Mouse (Mus musculus) CD4-positive, CD25-positive, alpha-beta regulatory T cell, adult 2 months (primary cell): ENCODE results near the gene Ankfn1.

Source experiments
- DNase-seq: peaks from one replicate; pipeline ENCODE4 v3.0.0-alpha.2; 2012; ENCODE audit warnings: low read depth, low spot score

Gene Ankfn1

DNA sequence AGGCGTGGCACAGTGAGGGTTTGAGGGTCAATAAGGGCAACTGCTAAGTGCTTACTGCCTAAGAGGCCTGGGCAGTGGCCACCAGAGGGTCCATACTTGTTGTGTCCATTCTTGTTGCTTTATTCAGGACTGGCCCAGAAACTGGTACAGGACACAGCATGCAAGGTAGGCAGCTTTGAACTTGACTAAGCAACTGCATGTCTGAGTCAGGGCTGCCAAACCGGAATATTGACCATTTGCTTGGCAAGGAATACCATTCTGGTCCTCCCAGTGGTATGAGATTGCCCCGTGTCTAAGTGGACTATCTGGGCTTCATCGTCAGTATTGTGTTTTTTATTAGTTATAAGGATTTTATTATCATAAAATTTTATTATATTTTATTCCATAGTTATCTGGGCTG, 312.1 kb downstream of the Ankfn1 start:
- DNase-seq = no peak

- no peak for DNase-seq
Observed at GRCm38 (mm10) chr11:89462216-89462615, 315.2 kb downstream of the Ankfn1 start.

DNA sequence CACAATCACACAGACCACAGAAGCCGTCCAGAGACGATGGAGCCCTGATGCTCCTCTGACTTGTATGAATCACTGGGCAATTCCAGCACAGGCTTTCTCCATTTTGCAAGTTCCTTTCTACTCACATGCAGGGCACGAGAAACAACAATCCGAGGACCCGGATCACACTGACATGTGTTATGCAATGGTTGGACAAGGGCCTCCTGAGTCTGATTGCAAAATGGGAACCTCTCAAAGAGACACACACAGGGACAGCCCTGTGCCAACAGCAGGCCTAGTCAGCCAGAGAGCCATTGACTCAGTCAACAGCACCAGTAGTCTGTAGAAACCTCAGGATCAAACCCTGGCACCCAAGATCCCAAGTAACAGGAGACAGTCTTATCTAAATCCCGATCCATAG, 318.0 kb downstream of the Ankfn1 start:
- DNase-seq = no peak

- DNase-seq = no peak
Observed at GRCm38 (mm10) chr11:89455647-89456231, 321.7 kb downstream of the Ankfn1 start.

GRCm38 (mm10) chr11:89454702-89455101, 322.8 kb downstream of the Ankfn1 start:
- no peak for DNase-seq

- DNase-seq = no peak
Observed at GRCm38 (mm10) chr11:89452862-89453261, 324.6 kb downstream of the Ankfn1 start.

DNA sequence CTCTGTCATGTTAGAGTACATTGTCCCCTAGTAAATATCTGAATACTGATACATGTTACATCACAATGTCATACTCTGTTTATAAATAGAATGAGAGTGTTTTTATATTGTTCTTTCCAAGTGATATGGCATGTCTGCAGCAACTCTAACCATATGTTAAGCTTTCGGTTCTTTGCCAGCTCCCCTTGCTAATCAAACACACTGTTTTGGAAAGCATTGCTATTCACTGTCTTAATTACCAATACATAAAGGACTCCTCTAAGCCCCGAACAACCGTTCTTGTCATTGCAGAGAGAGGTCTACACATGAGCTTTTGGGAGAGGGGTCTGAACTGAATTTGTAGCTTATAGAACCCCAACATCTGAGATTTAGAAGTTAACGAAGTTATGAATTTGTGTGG, 327.0 kb downstream of the Ankfn1 start:
- DNase-seq = no peak

DNA sequence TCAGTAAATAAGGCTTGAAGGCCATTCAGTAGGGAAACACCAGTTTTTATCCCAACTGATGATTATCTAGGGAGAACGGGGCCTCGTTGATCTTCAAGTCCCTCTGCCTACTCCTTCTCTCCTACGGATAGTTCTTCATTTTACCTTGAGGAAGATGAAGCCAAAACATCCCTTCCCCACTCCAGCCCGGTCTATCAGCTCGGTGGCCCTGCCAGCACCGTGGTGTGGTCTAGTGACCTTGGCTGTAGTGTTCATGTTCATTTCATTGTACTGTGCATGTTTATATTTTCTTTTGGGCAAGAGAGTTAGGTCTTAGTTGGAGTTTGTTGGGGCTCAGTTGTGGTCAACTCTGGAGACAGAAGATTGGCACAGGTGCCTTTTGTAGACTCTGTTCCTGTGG, 328.5 kb downstream of the Ankfn1 start:
- DNase-seq = no peak

DNA sequence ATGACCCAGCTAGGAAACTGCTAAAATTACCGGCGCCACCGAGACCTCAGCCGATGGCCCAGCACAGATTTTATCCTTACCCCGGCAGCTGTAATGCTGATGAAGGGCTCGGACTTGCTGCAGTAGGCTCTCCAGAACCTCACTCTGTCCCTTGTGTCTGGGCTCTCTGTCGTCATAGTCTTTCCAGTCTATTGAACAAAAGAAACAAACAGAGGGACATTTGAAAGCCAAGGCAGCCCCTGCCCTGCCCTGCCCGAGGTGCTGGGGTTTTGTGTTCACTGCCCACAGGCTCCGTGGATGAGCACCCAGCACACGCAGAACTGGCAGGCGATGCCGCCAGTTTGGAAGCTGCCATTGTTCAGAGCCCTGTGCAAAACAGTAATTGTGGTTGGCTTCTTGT, 330.0 kb downstream of the Ankfn1 start:
- no peak for DNase-seq

- no peak for DNase-seq
Observed at GRCm38 (mm10) chr11:89440566-89440965, 336.9 kb downstream of the Ankfn1 start.

GRCm38 (mm10) chr11:89424358-89424757, 353.1 kb downstream of the Ankfn1 start:
- DNase-seq = peak; percentile 5

DNA sequence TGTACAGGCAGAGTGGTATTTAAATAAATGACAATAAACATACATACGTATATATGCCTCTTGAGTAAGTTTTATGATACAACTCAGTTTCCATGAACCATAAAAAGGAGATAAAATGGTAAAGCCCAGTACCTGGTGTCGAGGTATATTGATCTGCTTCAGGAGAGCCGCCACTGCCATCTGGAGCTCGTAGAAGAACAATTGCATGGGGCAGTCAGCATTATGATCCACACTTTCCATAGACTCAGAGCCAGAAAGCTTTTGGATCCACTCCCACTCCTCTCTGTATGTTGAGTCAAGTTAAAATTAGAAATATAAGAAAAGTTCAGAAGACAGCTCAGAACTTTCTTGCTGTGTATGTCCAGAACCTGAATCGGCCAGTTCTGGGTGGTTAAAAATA, 354.8 kb downstream of the Ankfn1 start:
- no peak for DNase-seq

DNA sequence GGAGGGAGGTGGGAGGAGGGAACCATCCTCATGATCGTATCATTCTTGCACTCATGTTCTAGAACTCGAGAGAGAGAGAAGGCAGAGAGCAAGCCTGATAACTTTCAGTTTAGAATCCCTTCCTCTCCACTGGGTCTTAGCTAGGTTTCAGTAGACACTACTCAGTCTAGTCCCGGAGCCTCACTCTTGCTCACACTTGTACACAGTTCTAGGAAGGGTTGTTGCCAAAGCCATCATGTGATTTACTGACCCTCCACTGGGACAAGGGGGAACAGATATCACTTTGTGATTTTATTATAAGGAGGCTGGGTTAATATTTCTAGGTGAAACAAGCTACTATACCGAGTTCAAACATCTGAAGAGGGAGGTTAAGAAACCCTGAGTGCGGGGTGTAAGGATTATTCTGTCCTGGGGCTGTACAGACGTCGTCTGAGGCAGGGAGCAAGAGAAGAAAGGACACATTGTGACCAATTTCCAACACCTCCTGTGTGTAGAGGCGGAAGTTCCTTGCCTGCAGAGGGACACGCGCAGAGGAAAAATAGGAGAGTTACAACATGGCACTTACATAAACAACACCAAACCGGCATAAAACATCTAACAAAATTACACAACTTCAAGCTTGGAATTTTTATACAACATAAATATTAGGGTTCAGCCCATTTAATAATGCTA, 356.6 kb downstream of the Ankfn1 start:
- DNase-seq = no peak

- DNase-seq = no peak
Observed at GRCm38 (mm10) chr11:89419863-89420262, 357.6 kb downstream of the Ankfn1 start.

DNA sequence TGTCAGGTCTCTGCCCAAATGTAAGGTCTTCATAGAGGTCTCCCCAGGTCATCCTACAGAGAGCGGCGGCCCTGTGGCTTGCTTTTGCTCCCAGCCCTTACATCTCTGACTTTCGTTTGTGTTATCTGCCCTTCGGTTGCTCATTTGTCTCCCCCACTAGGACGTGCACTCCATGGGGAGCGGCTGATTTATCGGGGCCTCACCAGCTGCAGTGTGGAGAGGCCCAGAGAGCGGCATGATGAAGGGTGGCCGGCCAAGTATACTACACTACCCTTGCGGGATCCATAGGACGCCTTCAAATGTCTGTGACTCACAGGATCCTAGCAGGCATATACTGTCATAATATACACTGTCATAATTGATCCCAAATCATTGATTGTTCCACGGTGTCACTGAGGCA, 358.8 kb downstream of the Ankfn1 start:
- no peak for DNase-seq

DNA sequence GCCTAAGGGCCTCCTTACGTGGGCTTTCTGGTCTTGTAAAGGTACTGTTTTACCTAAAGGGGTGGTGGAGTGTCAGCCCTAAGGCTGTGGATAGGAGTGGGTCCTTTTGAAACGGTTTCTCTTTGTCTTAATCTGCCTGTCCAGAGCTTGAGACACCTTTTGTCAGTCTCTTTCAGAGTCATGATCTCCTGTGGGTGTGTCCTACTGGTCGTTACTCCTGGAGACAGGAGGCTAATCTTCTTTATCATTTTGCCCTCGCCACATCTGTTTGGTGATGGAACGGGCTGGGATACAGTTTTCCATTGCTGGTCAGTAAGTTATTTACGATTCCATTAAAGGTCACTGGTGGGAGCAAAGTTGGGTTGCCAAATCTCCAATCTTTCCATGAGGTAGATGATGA, 360.7 kb downstream of the Ankfn1 start:
- no peak for DNase-seq

DNA sequence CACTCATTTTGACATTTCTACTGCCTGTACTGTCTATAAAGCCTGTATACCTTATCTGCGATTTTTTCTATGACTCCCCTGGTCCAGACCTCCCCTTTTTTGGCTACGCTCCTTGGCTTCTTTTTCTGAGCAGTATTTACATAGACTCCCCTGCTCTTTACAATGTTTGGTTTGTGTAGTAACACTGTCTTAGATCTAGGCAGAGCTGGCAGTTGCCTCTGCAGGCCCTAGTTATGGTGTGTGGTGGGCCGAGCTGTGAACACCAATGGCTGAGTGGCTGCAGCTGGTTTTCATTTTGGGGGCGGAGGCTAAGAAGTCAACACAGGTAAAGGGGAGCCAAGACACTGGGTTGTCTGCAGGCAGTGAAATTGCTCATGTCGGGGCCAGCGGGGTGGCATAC, 368.7 kb downstream of the Ankfn1 start:
- DNase-seq = no peak

- no peak for DNase-seq
Observed at GRCm38 (mm10) chr11:89404489-89404888, 373.0 kb downstream of the Ankfn1 start.

DNA sequence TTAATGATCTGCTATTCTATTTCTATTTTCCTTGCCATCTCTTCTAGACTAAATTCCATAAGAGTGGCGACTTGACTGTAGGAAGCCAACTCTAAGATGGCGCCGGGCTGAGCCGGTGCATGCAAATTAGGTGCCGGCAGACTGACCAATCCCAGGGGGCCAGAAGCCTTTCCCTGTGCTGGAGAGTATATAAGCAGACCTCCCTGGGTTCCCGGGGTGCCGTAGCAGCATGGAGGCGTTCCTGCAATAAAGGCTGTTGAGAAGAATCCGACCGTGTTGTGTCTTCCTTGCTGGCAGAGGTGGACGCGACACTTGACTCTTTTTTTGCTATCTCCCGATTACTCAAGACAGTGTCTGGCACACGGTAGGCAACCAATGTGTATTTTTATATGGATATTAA, 374.0 kb downstream of the Ankfn1 start:
- no peak for DNase-seq

DNA sequence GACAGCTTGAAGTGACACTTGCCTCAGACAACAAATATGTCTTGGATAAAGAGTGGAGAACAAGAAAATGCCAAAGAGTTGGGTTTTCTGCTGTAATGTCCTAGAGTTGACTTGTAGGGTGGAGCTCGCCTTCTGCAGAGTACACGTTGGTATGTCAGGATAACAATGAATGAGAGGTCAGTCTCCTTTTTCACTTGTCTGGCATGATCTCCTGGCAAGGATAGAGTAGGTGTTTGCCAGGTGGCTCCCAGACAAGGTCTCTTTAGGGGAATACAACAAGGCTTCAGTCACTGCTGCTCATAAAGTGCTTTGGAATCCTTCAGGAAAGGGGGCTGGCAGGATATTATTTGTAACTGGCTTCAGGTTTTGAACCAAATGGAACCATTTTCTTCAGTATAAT, 388.6 kb downstream of the Ankfn1 start:
- DNase-seq = no peak

- no peak for DNase-seq
Observed at GRCm38 (mm10) chr11:89382634-89383009, 394.8 kb downstream of the Ankfn1 start.

GRCm38 (mm10) chr11:89381782-89382633, 395.4 kb downstream of the Ankfn1 start:
- DNase-seq = no peak

GRCm38 (mm10) chr11:89370941-89371340, 406.5 kb downstream of the Ankfn1 start:
- no peak for DNase-seq
